Mouse (Mus musculus) embryonic fibroblast, embryonic 13.5 days (primary cell): ENCODE measurements around the gene Cttnbp2nl. TPM values are rescaled to one million over a fixed set of nuclear protein-coding genes. Genes with fewer than 3 reads are reported as not detected.

Experiments
- H3K27ac ChIP-seq: 2 replicates; pipeline ENCODE4 v1.5.1; 2012; ENCODE audit warnings: low read length, control low read depth, inconsistent platforms; ENCODE audit not compliant: insufficient read depth
- H3K4me1 ChIP-seq: 2 replicates; pipeline ENCODE4 v1.6.1; 2011; ENCODE audit warnings: low read length; ENCODE audit not compliant: control insufficient read depth, insufficient read depth
- H3K4me3 ChIP-seq: 2 replicates; pipeline ENCODE4 v1.5.1; 2011; ENCODE audit warnings: mild to moderate bottlenecking, control low read depth, low read length; ENCODE audit not compliant: insufficient read depth
- CTCF ChIP-seq: IDR thresholded peaks from 2 replicates; pipeline ENCODE4 v1.5.1; 2011; ENCODE audit warnings: mild to moderate bottlenecking, control low read depth, low read length, moderate library complexity, borderline replicate concordance; ENCODE audit not compliant: insufficient read depth
- POLR2A ChIP-seq: IDR thresholded peaks from 2 replicates; pipeline ENCODE4 v1.6.1; 2011; ENCODE audit warnings: low read depth, mild to moderate bottlenecking, control low read depth, low read length, moderate library complexity
- polyA plus RNA-seq: library from polyadenylated mRNA; stranded (reverse); fragments of >200 nt; gene quantifications from 2 replicates; pipeline ENCODE4 v1.2.4, GENCODE M21; 2011; ENCODE audit warnings: low read depth; ENCODE audit not compliant: missing spikeins, insufficient read length

Cttnbp2nl gene
- polyA plus RNA-seq, 1 experiment, result 54.8 TPM

DNA sequence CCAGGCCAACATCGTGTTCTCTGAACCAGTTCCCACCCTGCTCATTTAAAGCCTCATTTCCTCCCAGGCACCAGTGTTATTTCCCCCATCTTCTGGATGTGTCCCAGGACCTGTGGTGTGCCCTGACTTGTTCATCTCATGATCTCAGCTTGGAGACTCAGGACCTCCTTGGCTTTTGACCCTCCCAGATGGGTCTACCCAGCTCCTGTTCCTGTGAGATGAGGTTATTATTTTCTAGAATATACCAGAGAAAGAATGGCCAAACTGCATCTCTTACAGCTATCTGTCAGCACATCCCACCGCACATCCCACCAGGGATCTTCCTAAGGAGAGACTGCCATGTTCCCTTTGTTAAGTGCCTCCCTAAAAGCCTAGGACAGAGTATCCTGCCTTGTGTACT, 35.7 kb upstream of the Cttnbp2nl start:
- Histone ChIP-seq H3K27ac (no peak overlapping the region), H3K4me1 (no peaks in the 10 kb centered on the region; the same call in 1 of the 2 replicates), H3K4me3 (no peak overlapping the region)
- TF ChIP-seq CTCF, result no peak
- no peak for TF ChIP-seq POLR2A

DNA sequence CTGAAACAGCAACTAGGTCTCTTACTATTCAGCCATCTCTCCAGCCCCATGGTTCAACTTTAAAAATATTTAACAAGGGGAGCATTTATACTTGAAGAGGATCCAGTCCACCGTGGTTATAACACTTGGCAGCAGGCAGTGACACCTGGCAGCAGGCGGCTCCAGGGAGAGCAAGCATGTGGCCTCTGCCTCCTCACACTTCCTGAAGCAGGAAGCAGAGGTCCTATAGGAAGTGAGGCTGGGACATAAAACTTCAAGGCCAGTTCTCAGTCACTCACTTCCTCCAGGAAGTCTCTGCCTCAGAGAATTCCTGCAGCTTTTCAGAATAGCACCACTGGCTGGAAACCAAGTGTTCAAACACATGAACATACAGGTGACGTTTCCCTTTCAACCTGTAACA, 34.4 kb upstream of the Cttnbp2nl start:
- Histone ChIP-seq H3K4me1 (no peaks in the 10 kb centered on the region; the same call in 1 of the 2 replicates), H3K27ac (no peak overlapping the region), H3K4me3 (no peak overlapping the region)
- TF ChIP-seq POLR2A (no peak), CTCF (no peak)

GRCm38 (mm10) chr3:105078231-105078826, 25.4 kb upstream of the Cttnbp2nl start:
- no peak overlapping the region for H3K27ac ChIP-seq
- no peak for TF ChIP-seq POLR2A
- TF ChIP-seq CTCF, result peak; percentile 82
- no peak overlapping the region for H3K4me3 ChIP-seq
- H3K4me1 ChIP-seq, result no peaks in the 10 kb centered on the region

- Histone ChIP-seq H3K4me3 (no peak overlapping the region), H3K27ac (no peak overlapping the region), H3K4me1 (no peaks in the 10 kb centered on the region)
- TF ChIP-seq CTCF (no peak), POLR2A (no peak)
Measured at GRCm38 (mm10) chr3:105075796-105076195, 22.9 kb upstream of the Cttnbp2nl start.

DNA sequence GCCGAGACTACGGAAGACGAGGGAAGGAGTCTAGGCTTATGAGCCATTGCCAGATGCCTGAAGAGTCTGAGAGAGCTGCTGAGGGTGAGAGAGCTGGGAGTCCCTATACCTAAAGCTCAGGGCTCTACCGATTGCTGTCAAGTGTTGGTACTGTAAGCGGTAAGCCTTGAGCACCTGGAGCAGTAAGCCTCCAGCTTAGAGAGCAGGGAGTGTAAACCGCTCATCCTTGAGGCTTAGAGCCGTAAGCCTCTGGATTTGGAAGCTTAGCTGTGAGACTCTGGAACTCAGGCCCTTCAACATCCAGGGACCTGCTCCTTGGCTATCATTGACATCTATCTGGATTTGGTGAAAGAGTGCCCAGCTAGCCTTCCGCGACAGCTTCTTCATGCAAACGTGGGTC, 19.6 kb upstream of the Cttnbp2nl start:
- no peaks in the 10 kb centered on the region for H3K4me1 ChIP-seq
- H3K27ac ChIP-seq, result no peak overlapping the region
- TF ChIP-seq CTCF (no peak), POLR2A (no peak)
- H3K4me3 ChIP-seq, result no peak overlapping the region

- no peak for TF ChIP-seq POLR2A
- TF ChIP-seq CTCF, result no peak
- Histone ChIP-seq H3K4me3 (no peak overlapping the region), H3K27ac (no peak overlapping the region), H3K4me1 (no peaks in the 10 kb centered on the region)
Measured at GRCm38 (mm10) chr3:105071251-105071650, 18.3 kb upstream of the Cttnbp2nl start.

DNA sequence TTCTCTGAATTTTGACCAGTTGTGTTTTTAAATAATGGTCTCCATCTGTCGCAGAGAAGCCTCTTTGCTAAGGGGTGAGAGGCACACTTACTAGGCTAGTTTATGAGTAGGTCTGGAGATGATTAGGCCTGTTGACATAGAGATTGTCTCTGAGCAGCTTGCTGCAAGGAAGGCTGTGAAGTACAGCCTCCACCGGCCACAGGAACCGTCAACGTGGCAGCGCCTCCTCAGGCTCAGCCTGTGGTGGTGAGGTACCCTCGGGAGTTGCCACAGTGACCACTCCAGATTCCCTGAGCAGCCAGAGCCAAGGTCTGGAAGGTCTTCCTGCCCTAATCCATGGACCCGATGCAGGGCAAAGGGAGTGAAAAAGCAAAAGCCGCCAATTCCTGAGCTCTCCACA, 17.6 kb upstream of the Cttnbp2nl start:
- no peak overlapping the region for H3K27ac ChIP-seq
- TF ChIP-seq CTCF (no peak), POLR2A (no peak)

DNA sequence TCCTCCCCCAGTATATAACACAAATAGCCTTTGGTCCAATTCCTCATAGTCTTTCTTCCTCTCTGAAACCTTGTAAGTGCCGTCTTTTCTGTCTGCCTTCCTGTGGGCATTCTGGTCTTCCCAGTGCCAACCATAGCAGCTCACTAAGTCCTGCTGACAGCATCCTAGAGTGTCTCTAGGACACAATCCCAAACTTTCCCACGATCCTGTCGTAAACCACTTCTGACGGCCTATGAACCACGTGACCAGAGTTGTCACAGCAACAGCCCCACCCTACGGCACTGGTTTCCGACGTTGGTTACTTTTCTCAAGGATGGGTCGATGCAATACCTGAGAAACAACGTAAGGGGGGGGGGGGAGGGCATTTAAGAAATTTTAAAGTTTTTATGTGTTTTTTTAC, 13.6 kb upstream of the Cttnbp2nl start, which contains the start of gene 4930564D02Rik:
TSS of gene 4930564D02Rik (plus strand) at position 301 of the 400 bp plus-strand sequence.
- H3K27ac ChIP-seq, result no peak within 1 kb of the TSS
- no peak within 1 kb of the TSS for H3K4me3 ChIP-seq
- no peak for TF ChIP-seq CTCF
- no peak for TF ChIP-seq POLR2A
- H3K4me1 ChIP-seq, result no peaks in the 10 kb centered on the region

More for the DNA sequence above, 17.6 kb upstream of the Cttnbp2nl start:
- no peaks in the 10 kb centered on the region for H3K4me1 ChIP-seq
- no peak overlapping the region for H3K4me3 ChIP-seq

- Histone ChIP-seq H3K4me1 (peaks cover 12% of the 10 kb centered on the region; the same call in 1 of the 2 replicates), H3K27ac (no peak overlapping the region)
- TF ChIP-seq CTCF, result no peak
- no peak for TF ChIP-seq POLR2A
Measured at GRCm38 (mm10) chr3:105062676-105063075, 9.7 kb upstream of the Cttnbp2nl start.

GRCm38 (mm10) chr3:105061991-105062390, 9.0 kb upstream of the Cttnbp2nl start:
- Histone ChIP-seq H3K27ac (no peak overlapping the region), H3K4me1 (peaks cover 12% of the 10 kb centered on the region; the same call in 1 of the 2 replicates), H3K4me3 (no peak overlapping the region)
- TF ChIP-seq CTCF (no peak), POLR2A (no peak)

More at GRCm38 (mm10) chr3:105062676-105063075, 9.7 kb upstream of the Cttnbp2nl start:
- H3K4me3 ChIP-seq, result no peak overlapping the region
